Mouse (Mus musculus): ENCODE data around the gene Diaph2. TPM values are rescaled to one million over a fixed set of nuclear protein-coding genes. Genes with fewer than 3 reads are reported as not detected.

The Diaph2 gene
- 3.0 and 4.8 TPM in 2 replicates for polyA plus RNA-seq (2014; fragmentation: Nextera tagmentation; extraction: Ambion mirVana)

- WGBS: 12% methylated on average over 43 of the region's 49 CpGs
- Histone ChIP-seq H3K9me3 (ENCODE audit: control insufficient read depth, low read length) (no peaks in the 10 kb centered on the region), H3K4me3 (ENCODE audit: low read depth, low read length) (peak within 1 kb of the TSS; percentile 48), H3K27ac (ENCODE audit: low read depth, low read length) (no peak within 1 kb of the TSS), H3K27me3 (ENCODE audit: control insufficient read depth, insufficient read depth, low read length) (no peaks in the 10 kb centered on the region), H3K4me1 (ENCODE audit: control insufficient read depth, insufficient read depth, low read length) (no peaks in the 10 kb centered on the region), H3K4me2 (peak within 1 kb of the TSS; percentile 52), H3K36me3 (ENCODE audit: control insufficient read depth, insufficient read depth, low read length) (no peaks in the 10 kb centered on the region), H3K9ac (ENCODE audit: low read length) (peak within 1 kb of the TSS; percentile 69)
- ATAC-seq (ENCODE audit: low FRiP score): peak; percentile 94
- DNase-seq (ENCODE audit: low spot score, missing footprints): peak; percentile 91
Observed at GRCm38 (mm10) chrX:129749571-129750061, at the start of gene Diaph2. Gene Diaph2 (plus strand): TSS chrX:129749742.

DNA sequence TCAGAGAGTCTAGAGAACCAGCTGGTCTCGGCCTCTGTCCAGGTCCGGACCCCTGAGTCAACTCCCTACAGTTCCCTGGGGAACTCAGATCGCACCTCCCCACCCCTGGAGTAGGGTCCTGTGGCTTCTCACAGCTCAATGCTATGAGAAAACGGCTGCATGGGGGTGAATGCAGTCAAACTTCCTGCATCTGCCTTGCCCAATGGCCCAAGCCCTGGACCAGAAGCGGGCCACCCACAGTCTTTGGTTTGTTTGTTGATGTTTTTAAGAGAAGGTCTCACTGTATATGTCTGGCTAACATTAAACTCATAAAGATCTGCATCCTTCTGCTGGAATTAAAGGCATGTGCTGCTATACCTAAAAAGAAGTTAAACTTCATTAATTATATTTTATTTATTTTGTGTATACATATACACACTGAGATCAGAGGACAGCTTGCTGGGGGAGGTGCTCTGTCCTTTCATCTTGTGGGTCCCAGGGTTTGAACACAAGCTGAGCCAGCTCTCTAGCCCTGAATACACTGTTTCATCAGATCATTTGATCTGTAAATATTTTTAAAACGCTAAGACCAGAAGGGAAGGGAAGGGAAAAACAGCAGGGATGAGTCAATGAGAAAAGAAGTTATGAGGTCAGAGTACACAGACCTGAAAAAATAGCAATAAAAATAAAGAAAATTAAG, 47.8 kb upstream of the Diaph2 start:
- Histone ChIP-seq H3K36me3 (ENCODE audit: control insufficient read depth, insufficient read depth, low read length) (no peaks in the 10 kb centered on the region), H3K9me3 (ENCODE audit: control insufficient read depth, low read length) (no peaks in the 10 kb centered on the region), H3K27me3 (ENCODE audit: control insufficient read depth, insufficient read depth, low read length) (no peaks in the 10 kb centered on the region), H3K9ac (ENCODE audit: low read length) (no peak overlapping the region), H3K4me1 (ENCODE audit: control insufficient read depth, insufficient read depth, low read length) (no peaks in the 10 kb centered on the region), H3K4me2 (no peak overlapping the region), H3K4me3 (ENCODE audit: low read depth, low read length) (no peak overlapping the region), H3K27ac (ENCODE audit: low read depth, low read length) (no peak overlapping the region)
- DNase-seq (ENCODE audit: low spot score, missing footprints) (no peak), ATAC-seq (ENCODE audit: low FRiP score) (no peak)
- WGBS: 69% methylated on average over 6 of the region's 6 CpGs

DNA sequence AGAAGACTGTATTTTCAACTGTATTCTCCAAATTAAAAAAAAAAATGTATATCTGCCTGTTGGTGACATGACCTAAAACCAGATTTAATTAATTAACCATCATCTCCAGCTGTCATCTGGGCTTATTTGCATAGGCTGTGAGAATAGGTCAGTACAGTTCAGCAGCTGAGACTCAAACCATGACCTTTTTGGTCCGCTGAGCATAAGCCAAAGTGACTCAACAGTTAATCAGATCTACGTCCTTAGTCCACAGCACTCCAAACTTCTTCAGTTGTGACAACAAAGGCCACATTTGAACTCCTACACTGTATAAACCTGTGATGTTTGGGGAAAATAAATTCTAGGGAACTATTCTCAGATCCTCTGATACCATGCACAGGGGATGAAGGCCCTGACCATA, 39.9 kb upstream of the Diaph2 start:
- no peak overlapping the region for H3K9ac ChIP-seq (ENCODE audit: low read length)
- 54% methylated on average over 2 of the region's 2 CpGs for WGBS
- no peaks in the 10 kb centered on the region for H3K27me3 ChIP-seq (ENCODE audit: control insufficient read depth, insufficient read depth, low read length)
- DNase-seq (ENCODE audit: low spot score, missing footprints): no peak
- H3K27ac ChIP-seq (ENCODE audit: low read depth, low read length): no peak overlapping the region
- no peaks in the 10 kb centered on the region for H3K4me1 ChIP-seq (ENCODE audit: control insufficient read depth, insufficient read depth, low read length)
- no peaks in the 10 kb centered on the region for H3K9me3 ChIP-seq (ENCODE audit: control insufficient read depth, low read length)
- H3K36me3 ChIP-seq (ENCODE audit: control insufficient read depth, insufficient read depth, low read length): no peaks in the 10 kb centered on the region
- H3K4me2 ChIP-seq: no peak overlapping the region
- no peak for ATAC-seq (ENCODE audit: low FRiP score)
- no peak overlapping the region for H3K4me3 ChIP-seq (ENCODE audit: low read depth, low read length)

DNA sequence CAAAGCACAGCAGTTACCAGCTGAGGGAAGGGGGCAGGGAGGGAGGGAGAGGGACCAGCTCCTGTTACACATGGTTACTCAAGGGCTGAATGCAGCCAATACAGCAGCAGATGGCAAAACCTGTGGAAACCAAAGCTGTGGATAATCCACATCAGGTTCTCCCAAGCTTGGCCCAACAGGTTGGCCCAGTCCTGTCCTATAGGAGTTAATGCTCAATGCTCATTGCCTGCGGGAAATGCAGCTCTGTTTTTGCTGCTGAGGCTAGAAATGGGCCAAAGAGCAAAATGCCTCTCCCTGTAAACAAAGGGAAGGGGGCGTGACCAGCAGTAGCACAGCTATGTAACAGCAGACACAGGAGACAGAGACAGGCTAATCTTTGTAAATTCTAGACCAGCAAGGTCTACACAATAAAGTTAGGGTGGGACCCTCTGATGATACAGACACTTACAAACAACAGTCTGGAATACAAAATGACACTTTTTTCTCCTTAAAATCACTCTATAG, 20.8 kb upstream of the Diaph2 start:
- no peak overlapping the region for H3K4me2 ChIP-seq
- no peak for ATAC-seq (ENCODE audit: low FRiP score)
- no peak overlapping the region for H3K4me3 ChIP-seq (ENCODE audit: low read depth, low read length)
- 52% methylated on average over 2 of the region's 2 CpGs for WGBS
- no peaks in the 10 kb centered on the region for H3K4me1 ChIP-seq (ENCODE audit: control insufficient read depth, insufficient read depth, low read length)
- H3K27me3 ChIP-seq (ENCODE audit: control insufficient read depth, insufficient read depth, low read length): no peaks in the 10 kb centered on the region
- H3K9me3 ChIP-seq (ENCODE audit: control insufficient read depth, low read length): no peaks in the 10 kb centered on the region
- no peak overlapping the region for H3K9ac ChIP-seq (ENCODE audit: low read length)
- no peaks in the 10 kb centered on the region for H3K36me3 ChIP-seq (ENCODE audit: control insufficient read depth, insufficient read depth, low read length)
- no peak overlapping the region for H3K27ac ChIP-seq (ENCODE audit: low read depth, low read length)
- no peak for DNase-seq (ENCODE audit: low spot score, missing footprints)

DNA sequence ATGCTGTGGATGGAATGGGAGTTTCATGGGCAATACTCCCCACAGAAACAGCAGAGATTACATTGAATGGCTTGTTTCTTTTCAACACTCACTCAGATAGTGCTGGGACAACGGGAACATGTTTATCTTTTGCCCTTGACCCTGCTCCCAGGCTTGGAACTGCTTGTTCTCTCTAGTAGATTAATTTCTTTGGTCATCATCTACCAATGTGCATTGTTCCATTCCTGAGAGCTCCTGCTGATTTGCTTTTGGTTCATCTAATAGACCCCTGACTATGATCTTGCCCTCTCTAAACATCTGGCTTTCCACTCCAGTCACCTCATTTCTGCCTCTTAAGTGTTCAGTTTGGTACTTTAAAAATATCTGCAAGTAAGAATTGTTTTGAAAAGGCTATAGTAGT, 13.0 kb upstream of the Diaph2 start:
- no peak overlapping the region for H3K4me2 ChIP-seq
- ATAC-seq (ENCODE audit: low FRiP score) (no peak), DNase-seq (ENCODE audit: low spot score, missing footprints) (no peak)
- H3K4me1 ChIP-seq (ENCODE audit: control insufficient read depth, insufficient read depth, low read length): no peaks in the 10 kb centered on the region
- no peaks in the 10 kb centered on the region for H3K27me3 ChIP-seq (ENCODE audit: control insufficient read depth, insufficient read depth, low read length)
- H3K4me3 ChIP-seq (ENCODE audit: low read depth, low read length): no peak overlapping the region
- WGBS: 56% methylated on average over 1 of the region's 1 CpGs
- no peaks in the 10 kb centered on the region for H3K36me3 ChIP-seq (ENCODE audit: control insufficient read depth, insufficient read depth, low read length)
- no peak overlapping the region for H3K9ac ChIP-seq (ENCODE audit: low read length)
- no peaks in the 10 kb centered on the region for H3K9me3 ChIP-seq (ENCODE audit: control insufficient read depth, low read length)
- H3K27ac ChIP-seq (ENCODE audit: low read depth, low read length): no peak overlapping the region

DNA sequence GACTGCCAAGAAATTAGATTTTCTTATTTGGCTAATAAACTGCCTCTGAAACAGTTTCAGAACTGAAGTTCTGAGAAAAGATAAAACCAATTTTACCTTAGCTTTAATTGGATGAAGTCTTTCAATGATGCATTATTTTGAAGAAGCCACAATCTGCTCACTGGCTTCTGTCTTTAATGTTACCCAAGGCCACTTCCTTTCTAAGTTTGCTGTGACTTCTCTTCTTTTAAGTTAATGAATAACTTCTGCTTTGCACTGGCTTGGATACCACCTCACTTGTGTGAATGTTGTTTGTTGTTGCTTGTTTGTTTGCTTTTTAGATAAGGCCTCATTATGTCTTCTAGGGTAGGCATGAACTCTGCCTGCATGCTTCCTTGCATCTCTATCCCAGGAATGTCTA, 10.3 kb upstream of the Diaph2 start:
- DNase-seq (ENCODE audit: low spot score, missing footprints) (no peak), ATAC-seq (ENCODE audit: low FRiP score) (no peak)
- Histone ChIP-seq H3K4me2 (no peak overlapping the region), H3K27me3 (ENCODE audit: control insufficient read depth, insufficient read depth, low read length) (no peaks in the 10 kb centered on the region), H3K4me3 (ENCODE audit: low read depth, low read length) (no peak overlapping the region), H3K9me3 (ENCODE audit: control insufficient read depth, low read length) (no peaks in the 10 kb centered on the region), H3K27ac (ENCODE audit: low read depth, low read length) (no peak overlapping the region), H3K9ac (ENCODE audit: low read length) (no peak overlapping the region), H3K36me3 (ENCODE audit: control insufficient read depth, insufficient read depth, low read length) (no peaks in the 10 kb centered on the region), H3K4me1 (ENCODE audit: control insufficient read depth, insufficient read depth, low read length) (no peaks in the 10 kb centered on the region)

DNA sequence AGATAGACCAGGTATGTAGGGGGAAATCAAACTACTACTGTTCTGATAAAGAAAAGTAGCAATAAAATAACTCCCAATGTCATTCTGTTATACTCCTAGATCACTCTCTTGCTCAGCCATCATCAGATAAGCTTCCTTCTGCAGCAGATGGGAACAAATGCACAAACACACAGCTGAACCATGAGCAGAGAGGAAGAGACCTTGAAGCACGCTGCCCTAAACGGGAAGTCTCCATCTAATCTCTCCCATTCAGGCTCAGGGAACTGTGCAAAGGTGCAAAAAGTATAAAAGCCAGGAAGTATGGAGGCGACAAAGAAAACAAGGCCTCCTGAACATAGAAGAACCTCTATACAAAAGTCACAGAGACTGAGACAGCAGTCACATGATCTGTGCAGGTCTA, 6.6 kb upstream of the Diaph2 start:
- 89% methylated on average over 3 of the region's 3 CpGs for WGBS
- H3K4me3 ChIP-seq (ENCODE audit: low read depth, low read length): no peak overlapping the region
- no peak overlapping the region for H3K4me2 ChIP-seq
- no peaks in the 10 kb centered on the region for H3K27me3 ChIP-seq (ENCODE audit: control insufficient read depth, insufficient read depth, low read length)
- no peaks in the 10 kb centered on the region for H3K4me1 ChIP-seq (ENCODE audit: control insufficient read depth, insufficient read depth, low read length)
- H3K27ac ChIP-seq (ENCODE audit: low read depth, low read length): no peak overlapping the region
- DNase-seq (ENCODE audit: low spot score, missing footprints) (no peak), ATAC-seq (ENCODE audit: low FRiP score) (no peak)
- no peaks in the 10 kb centered on the region for H3K9me3 ChIP-seq (ENCODE audit: control insufficient read depth, low read length)
- H3K9ac ChIP-seq (ENCODE audit: low read length): no peak overlapping the region
- H3K36me3 ChIP-seq (ENCODE audit: control insufficient read depth, insufficient read depth, low read length): no peaks in the 10 kb centered on the region

DNA sequence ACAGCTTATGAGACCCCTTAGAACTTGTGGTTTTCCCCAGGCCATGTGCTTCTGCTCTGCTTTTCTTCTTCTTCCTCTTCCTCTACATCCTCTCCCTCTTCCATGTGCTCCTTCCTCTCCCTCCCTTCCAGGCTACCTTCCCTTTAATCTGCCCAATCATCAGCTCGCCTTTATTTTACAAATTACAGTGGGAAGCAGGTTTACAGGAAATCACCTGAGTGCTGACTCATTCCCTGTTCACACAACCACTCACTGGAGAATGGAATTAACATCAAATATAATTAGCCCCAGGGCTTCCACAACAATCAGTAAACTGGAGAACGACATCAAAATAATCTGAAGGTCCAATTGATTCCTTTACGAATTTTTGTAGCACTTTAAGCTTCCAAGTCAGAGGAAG, 3.6 kb upstream of the Diaph2 start:
- DNase-seq (ENCODE audit: low spot score, missing footprints) (no peak), ATAC-seq (ENCODE audit: low FRiP score) (no peak)
- no peak overlapping the region for H3K9ac ChIP-seq (ENCODE audit: low read length)
- H3K4me1 ChIP-seq (ENCODE audit: control insufficient read depth, insufficient read depth, low read length): no peaks in the 10 kb centered on the region
- no peak overlapping the region for H3K4me2 ChIP-seq
- WGBS: 75% methylated on average over 3 of the region's 3 CpGs
- H3K36me3 ChIP-seq (ENCODE audit: control insufficient read depth, insufficient read depth, low read length): no peaks in the 10 kb centered on the region
- no peaks in the 10 kb centered on the region for H3K27me3 ChIP-seq (ENCODE audit: control insufficient read depth, insufficient read depth, low read length)
- no peak overlapping the region for H3K27ac ChIP-seq (ENCODE audit: low read depth, low read length)
- no peaks in the 10 kb centered on the region for H3K9me3 ChIP-seq (ENCODE audit: control insufficient read depth, low read length)
- no peak overlapping the region for H3K4me3 ChIP-seq (ENCODE audit: low read depth, low read length)

DNA sequence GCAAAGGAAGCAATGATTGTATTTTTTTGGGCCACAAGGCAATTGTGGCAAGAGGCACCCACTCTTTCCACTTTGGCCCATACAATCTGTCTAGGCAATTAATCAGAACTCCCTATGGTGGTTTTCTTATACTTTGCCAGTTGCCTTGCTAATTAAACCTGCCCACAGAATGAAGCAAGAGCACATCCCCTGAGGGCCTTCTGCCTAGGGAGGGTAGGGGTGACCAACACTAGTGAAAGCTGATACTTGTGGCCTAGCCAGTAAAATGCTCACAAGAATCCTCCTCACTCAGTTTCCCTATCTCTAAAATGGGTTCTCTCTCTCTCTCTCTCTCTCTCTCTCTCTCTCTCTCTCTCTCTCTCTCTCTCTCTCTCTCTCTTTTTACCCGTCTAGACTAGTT, 440 bp upstream of the Diaph2 start:
- Histone ChIP-seq H3K27ac (ENCODE audit: low read depth, low read length) (no peak overlapping the region), H3K36me3 (ENCODE audit: control insufficient read depth, insufficient read depth, low read length) (no peaks in the 10 kb centered on the region), H3K9ac (ENCODE audit: low read length) (no peak overlapping the region), H3K9me3 (ENCODE audit: control insufficient read depth, low read length) (no peaks in the 10 kb centered on the region), H3K4me2 (peak overlapping the region; percentile 52), H3K4me1 (ENCODE audit: control insufficient read depth, insufficient read depth, low read length) (no peaks in the 10 kb centered on the region), H3K4me3 (ENCODE audit: low read depth, low read length) (peak overlapping the region; percentile 48; the same call in 1 of the 2 replicates), H3K27me3 (ENCODE audit: control insufficient read depth, insufficient read depth, low read length) (no peaks in the 10 kb centered on the region)
- 20% methylated on average over 1 of the region's 1 CpGs for WGBS
- DNase-seq (ENCODE audit: low spot score, missing footprints) (no peak), ATAC-seq (ENCODE audit: low FRiP score) (peak; percentile 12; the same call in 1 of the 2 replicates)
